Mouse (Mus musculus) fibroblast of lung, adult 2 months (primary cell): ENCODE measurements around the gene Vmn2r101.

Experiments
- DNase-seq: peaks from one replicate; pipeline ENCODE4 v3.0.0-alpha.2; 2011; ENCODE audit warnings: low read depth

Gene Vmn2r101

GRCm38 (mm10) chr17:19576927-19577326 lies at the start of gene Vmn2r101:
Gene Vmn2r101 (plus strand): TSS chr17:19577227.
- DNase-seq = no peak

DNA sequence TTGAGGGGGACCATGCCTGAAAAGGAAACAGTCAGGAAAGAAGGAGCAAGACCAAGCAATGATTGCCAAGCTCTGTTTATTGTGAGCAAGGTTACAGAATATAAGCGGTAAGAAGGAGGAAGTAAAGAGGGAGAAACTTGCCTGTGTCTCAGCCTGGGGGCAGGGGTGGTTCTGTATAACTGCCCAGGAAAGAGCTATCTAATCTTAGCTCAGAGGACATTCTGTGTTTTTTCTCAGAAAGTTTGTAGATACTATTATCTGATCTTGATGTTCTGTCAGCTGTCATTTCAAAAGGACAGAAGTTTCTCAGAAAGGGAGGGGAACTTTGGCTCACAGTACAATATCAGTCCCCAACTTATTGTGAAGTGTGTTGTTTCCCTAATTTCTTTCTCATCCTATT lies 52.3 kb downstream of the Vmn2r101 start:
- no peak for DNase-seq

- no peak for DNase-seq
Measured at GRCm38 (mm10) chr17:19658447-19658846, 81.4 kb downstream of the Vmn2r101 start.

DNA sequence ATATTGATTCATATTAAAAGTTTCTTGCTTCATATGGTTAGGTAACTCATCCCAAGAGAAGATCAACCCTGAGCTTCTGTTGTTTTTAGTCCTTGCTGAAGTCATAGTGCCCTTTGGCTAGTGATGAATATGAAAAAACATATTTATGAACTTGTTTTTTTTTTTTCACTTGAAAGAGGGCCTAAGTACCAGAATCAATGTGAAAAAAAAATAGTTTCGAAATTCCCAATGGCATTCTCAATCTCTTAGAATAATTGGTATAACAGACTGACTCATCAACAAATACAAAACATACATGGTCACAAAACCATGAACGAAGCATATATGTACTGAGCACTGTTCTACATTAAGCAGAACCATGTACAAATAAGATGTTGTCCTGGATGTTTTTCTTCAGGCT lies 83.0 kb downstream of the Vmn2r101 start, which contains the start of gene Vmn2r102:
Vmn2r102 (plus strand) TSS at position 301 of the 400 bp plus-strand sequence.
- no peak for DNase-seq
